Mouse (Mus musculus): Measurements from ENCODE around the gene Spry1.
"Not testable (repeated sequence)": the region's sequence is repeated elsewhere in the genome, so short reads cannot be mapped to it uniquely, and the experiment has no call there.

Gene Spry1

GRCm38 (mm10) chr3:37639690-37640089 lies at the start of gene Spry1:
TSS of gene Spry1 (plus strand) at chr3:37639947.
- peak; percentile 97 for DNase-seq (ENCODE audit: low spot score in 2 of 2)

GRCm38 (mm10) chr3:37595721-37596120 lies 44.0 kb upstream of the Spry1 start:
- DNase-seq (ENCODE audit: low spot score in 2 of 2): no peak

GRCm38 (mm10) chr3:37596519-37596918 lies 43.2 kb upstream of the Spry1 start:
- DNase-seq (ENCODE audit: low spot score in 2 of 2): no peak

- DNase-seq (ENCODE audit: low spot score in 2 of 2): no peak
Observed at GRCm38 (mm10) chr3:37597200-37597599, 42.5 kb upstream of the Spry1 start.

GRCm38 (mm10) chr3:37599641-37600040 lies 40.1 kb upstream of the Spry1 start:
- DNase-seq (ENCODE audit: low spot score in 2 of 2): not testable (repeated sequence)

- DNase-seq (ENCODE audit: low spot score in 2 of 2): no peak
Observed at GRCm38 (mm10) chr3:37602356-37602755, 37.4 kb upstream of the Spry1 start.

- no peak for DNase-seq (ENCODE audit: low spot score in 2 of 2)
Observed at GRCm38 (mm10) chr3:37602890-37603289, 36.9 kb upstream of the Spry1 start.

- DNase-seq (ENCODE audit: low spot score in 2 of 2): no peak
Observed at GRCm38 (mm10) chr3:37603541-37603940, 36.2 kb upstream of the Spry1 start.

GRCm38 (mm10) chr3:37604976-37605875 lies 34.5 kb upstream of the Spry1 start:
- DNase-seq (ENCODE audit: low spot score in 2 of 2): peak; percentile 27 to 35

GRCm38 (mm10) chr3:37605876-37606238 lies 33.9 kb upstream of the Spry1 start:
- peak; percentile 46 to 50 for DNase-seq (ENCODE audit: low spot score in 2 of 2)

GRCm38 (mm10) chr3:37608926-37609325 lies 30.8 kb upstream of the Spry1 start:
- DNase-seq (ENCODE audit: low spot score in 2 of 2): no peak

- no peak for DNase-seq (ENCODE audit: low spot score in 2 of 2)
Observed at GRCm38 (mm10) chr3:37610670-37611069, 29.1 kb upstream of the Spry1 start.

- peak; percentile 28 to 32 for DNase-seq (ENCODE audit: low spot score in 2 of 2)
Observed at GRCm38 (mm10) chr3:37613722-37614121, 26.0 kb upstream of the Spry1 start.

- DNase-seq (ENCODE audit: low spot score in 2 of 2): no peak
Observed at GRCm38 (mm10) chr3:37614878-37615650, 24.7 kb upstream of the Spry1 start.

- no peak for DNase-seq (ENCODE audit: low spot score in 2 of 2)
Observed at GRCm38 (mm10) chr3:37616586-37617547, 22.9 kb upstream of the Spry1 start.

GRCm38 (mm10) chr3:37632246-37632645 lies 7.5 kb upstream of the Spry1 start:
- DNase-seq (ENCODE audit: low spot score in 2 of 2): no peak

- no peak for DNase-seq (ENCODE audit: low spot score in 2 of 2)
Observed at GRCm38 (mm10) chr3:37632751-37633150, 7.0 kb upstream of the Spry1 start.

- no peak for DNase-seq (ENCODE audit: low spot score in 2 of 2)
Observed at GRCm38 (mm10) chr3:37634648-37635047, 5.1 kb upstream of the Spry1 start.

GRCm38 (mm10) chr3:37636921-37637320 lies 2.8 kb upstream of the Spry1 start:
- no peak for DNase-seq (ENCODE audit: low spot score in 2 of 2)

- peak in 1 of 2 experiments; percentile 65 for DNase-seq (ENCODE audit: low spot score in 2 of 2)
Observed at GRCm38 (mm10) chr3:37640162-37640721, 495 bp downstream of the Spry1 start.

GRCm38 (mm10) chr3:37640810-37641209 lies 1.1 kb downstream of the Spry1 start:
- DNase-seq (ENCODE audit: low spot score in 2 of 2): peak; percentile 69 to 77

All from right cerebral cortex, postnatal 10 days (tissue).